Mouse (Mus musculus) erythroid progenitor cell, adult 5-6 weeks (primary cell): ENCODE measurements at regions not wholly inside any gene's neighbourhood (a gene's known extent, or its start where the extent isn't known, plus 50 kb on each side); places are given as distances from the start of the nearest gene placed in this dataset.
"Not testable (repeated sequence)": the region's sequence is repeated elsewhere in the genome, so short reads cannot be mapped to it uniquely, and the experiment has no call there.

ENCODE experiments used
- ATAC-seq: replicated peaks from 2 replicates; pipeline ENCODE4 v1.8.0; 2016; ENCODE audit warnings: moderate number of reproducible peaks, mild to moderate bottlenecking, moderate TSS enrichment, inconsistent platforms; ENCODE audit not compliant: poor library complexity, low FRiP score, severe bottlenecking

- no peak for ATAC-seq
Measured at GRCm38 (mm10) chr7:64035025-64035606, 96.4 kb upstream of the Klf13 start.

GRCm38 (mm10) chr7:64034493-64034892 lies 95.8 kb upstream of the Klf13 start:
- ATAC-seq: no peak

GRCm38 (mm10) chr7:64033388-64033787 lies 94.7 kb upstream of the Klf13 start:
- ATAC-seq: no peak

- ATAC-seq: no peak
Measured at GRCm38 (mm10) chr7:64032921-64033354, 94.2 kb upstream of the Klf13 start.

DNA sequence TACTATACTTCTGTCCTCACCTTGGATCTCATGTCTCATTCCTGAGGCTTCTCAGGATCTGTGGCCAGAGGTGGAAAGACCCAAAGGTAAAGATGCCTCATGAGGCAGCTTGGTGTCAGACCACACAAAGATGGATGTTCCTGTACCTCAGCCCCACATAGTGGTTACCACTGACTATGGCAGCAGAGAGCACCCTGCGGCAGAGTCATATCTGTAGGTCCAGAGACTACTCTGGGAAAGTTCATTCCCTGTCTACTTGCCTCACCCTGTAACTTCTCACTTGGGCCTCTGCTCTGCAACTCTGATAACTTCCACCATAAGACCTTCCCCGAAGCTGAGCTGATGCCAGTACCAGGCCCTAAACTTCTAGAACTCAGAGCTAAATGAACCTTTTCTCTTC lies 91.9 kb upstream of the Klf13 start:
- 0 out of 2 replicates have a peak, but pooled peaks have one; percentile 41 for ATAC-seq

GRCm38 (mm10) chr7:64027100-64027499 lies 88.4 kb upstream of the Klf13 start:
- ATAC-seq: no peak

- no peak for ATAC-seq
Measured at GRCm38 (mm10) chr7:64025155-64025554, 86.4 kb upstream of the Klf13 start.

DNA sequence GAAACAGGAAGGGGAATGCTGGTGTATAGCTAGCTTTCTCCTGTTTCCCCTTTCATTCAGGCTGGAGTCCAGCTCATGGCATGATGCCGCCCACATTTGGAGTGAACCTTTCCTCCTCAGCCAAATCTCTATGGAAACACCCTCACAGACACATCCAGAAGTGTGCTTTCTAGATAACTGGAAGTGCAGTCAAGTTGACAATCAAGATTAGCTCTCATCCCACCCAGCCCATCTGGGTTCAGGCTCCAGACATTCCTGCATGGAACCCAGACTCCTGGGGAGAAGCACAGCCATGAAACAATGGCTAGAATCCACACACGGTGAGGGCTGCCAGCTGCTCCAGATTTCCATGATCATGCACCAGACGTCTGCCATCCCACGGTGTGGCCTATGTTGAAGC lies 85.5 kb upstream of the Klf13 start:
- ATAC-seq: 0 out of 2 replicates have a peak, but pooled peaks have one; percentile 16

DNA sequence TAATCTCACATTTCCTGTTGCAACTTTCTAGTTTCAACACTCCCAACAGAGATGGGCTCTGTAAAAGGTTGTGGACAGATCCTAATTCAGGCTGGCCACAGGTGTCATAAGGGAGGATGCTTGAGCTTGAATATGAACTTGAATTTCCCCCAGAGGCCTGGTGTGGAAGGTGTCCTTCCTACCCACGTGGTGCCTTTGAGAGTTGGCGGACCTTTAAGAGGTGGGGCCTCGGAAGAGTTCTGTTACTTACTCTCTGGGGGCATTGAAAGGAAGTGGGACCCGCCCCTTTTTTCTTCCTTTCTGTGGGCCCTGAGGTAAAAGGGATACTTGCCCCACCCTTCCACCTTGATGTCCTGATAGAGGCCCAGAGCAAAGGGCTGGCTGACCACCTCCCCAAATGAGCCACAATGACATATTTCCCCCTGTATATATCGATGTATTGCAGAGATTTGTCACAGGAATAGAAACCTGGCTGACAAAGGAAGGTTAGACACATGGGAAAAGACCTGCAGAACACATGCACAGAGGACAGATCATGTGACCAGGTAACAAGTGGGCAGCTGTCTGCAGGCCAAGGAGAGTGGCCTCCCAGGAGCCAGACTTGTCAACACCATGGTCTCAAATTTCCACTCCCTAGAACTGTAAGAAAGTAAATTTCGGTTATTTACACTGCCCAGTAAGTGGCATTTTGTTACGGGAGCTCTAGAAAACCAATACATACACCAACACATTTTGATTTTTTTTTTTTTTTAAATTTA lies 84.2 kb upstream of the Klf13 start:
- ATAC-seq: no peak

DNA sequence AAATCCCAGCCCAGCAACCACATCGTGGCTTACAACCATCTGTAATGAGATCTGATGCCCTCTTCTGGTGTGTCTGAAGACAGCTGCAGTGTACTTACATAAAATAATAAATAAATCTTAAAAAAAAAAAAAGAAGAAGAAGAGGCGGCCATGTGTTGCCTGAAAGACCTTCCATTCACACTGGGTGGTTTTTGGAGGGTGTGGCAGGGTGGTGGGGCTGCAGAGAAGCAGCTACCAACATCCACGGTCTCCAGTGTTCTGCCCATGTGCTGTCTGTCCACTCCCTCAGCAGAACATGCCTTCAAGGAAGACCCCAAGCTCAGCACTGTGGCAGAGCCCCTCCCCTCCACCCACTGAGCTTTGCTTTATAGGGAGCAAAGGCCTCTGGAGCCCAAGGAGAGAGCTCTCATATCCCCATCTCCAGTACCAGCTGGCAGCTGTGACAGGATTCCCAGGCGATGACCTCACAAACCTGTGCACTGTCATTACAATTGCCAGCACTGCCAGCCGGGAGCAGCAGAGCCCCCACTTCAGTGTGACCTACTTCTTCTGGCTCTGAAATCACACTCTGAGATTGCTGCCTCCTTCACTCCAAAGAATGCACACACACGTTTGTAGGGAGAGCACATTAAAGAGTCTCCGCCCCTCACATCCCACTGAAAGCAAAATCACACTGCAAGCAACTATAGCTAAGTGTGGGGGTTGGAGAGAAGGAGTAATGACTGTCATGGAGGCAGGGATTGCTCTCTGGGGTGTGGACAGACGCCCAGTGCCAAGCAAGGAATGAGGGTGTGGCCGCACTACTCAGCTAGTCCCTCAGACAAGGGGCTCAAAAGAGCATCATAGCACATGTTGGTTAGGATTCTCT lies 82.8 kb upstream of the Klf13 start:
- ATAC-seq: 0 out of 2 replicates have a peak, but pooled peaks have one; percentile 21

- ATAC-seq: no peak
Measured at GRCm38 (mm10) chr7:64018107-64018506, 79.4 kb upstream of the Klf13 start.

DNA sequence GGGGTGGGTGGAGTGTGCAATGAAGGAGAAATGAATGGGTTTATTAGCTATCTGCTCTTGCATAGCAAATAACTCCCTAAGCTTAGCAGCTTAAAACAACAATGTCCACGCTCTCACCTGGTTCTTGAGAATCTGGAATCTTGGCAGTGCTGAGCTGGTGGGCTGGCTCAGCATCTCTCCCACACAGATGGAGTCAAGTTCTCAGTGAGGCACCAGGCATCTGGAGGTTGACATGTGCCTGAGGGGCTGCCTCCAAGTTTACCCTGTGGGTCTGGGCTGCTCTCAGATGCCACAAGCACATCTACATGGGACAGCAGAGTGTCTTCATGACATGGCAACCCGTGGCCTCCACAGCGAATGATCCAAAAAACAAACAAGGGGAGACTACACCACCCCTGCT lies 78.2 kb upstream of the Klf13 start:
- no peak for ATAC-seq

DNA sequence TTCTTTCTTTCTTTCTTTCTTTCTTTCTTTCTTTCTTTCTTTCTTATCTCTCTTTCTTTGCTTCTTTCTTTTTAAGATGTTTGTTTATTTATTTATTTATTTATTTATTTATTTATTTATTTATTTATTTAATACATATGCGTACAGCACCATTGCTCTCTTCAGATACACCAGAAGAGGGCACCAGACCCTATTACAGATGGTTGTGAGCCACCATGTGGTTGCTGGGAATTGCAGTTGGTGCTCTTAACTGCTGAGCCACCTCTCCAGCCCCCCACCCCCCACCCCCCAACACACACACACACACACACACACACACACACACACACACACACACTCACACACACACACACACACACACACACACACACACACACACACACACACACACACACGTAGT lies 76.4 kb upstream of the Klf13 start:
- not testable (repeated sequence) for ATAC-seq

- peak; percentile 61 for ATAC-seq
Measured at GRCm38 (mm10) chr7:64014227-64014626, 75.5 kb upstream of the Klf13 start.

- ATAC-seq: 0 out of 2 replicates have a peak, but pooled peaks have one; percentile 40
Measured at GRCm38 (mm10) chr7:64013023-64013547, 74.4 kb upstream of the Klf13 start.

- no peak for ATAC-seq
Measured at GRCm38 (mm10) chr7:64012268-64012601, 73.5 kb upstream of the Klf13 start.

DNA sequence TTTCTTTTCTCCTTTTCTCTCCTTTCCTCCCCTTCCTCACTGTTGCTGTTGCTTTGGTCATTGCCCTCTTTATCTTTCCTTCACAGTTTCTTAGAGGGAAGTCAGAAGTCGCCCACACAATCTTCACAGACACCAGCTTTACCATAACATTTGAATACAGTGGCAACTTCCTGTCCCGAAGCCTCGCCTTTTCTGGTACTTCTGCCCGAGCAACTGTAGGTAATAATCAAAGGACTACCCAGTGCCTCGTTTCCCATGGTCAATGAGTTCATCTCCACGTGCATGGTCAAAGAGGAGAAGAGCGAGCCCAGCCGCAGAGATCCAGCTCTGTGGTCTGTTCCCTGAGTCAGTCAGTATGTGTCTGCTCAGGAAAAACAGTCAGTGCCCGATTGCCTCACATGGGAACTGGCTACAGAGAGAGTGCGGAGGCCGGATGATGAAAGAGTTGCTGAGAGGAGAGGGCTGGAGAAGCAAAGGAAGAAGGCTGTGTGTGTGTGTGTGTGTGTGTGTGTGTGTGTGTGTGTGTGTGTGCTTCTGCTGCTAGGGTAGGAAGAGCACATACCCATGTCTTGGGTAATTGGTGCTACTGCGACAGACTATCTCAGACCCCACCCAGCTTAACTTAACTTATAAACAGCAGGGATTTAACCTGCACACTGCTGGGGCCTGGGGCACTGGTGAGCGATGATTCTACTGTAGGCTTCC lies 73.0 kb upstream of the Klf13 start:
- no peak for ATAC-seq

DNA sequence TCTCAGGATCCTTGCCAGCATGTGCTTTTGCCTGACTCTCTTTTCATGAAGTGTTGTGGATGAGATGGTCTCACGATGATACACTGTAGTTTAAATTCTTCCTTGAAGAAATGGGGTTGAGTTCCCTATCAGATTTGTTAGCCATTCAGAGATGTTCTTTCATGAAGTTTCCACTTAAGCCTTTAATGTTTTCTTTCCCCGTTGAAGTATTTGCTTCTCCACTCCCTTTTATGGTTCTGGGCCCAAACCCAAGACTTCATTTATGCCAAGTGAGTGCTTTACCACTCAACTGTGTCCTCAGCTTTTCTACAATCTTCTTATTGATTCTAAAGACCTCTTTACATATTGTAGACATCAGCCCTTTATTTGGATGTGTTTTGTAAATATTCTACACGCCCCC lies 71.9 kb upstream of the Klf13 start:
- ATAC-seq: no peak

DNA sequence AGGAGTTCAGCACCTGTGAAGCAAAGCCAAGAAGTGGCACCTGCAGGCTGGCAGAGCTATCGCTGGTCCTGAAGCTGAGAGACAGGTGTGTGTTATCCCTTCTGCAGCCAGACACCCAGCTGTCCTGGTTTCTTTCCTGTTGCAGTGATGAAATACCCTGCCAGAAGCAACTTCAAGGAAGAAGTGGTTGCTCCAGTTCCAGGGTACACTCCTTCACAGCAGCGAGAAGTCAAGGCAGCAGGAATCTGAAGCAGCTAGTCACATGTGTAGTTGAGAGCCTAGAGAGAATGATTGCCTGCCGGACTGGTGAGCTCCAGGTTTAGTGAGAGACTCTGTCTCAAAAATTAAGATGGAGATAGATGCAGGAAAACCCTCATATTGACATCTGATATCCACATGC lies 69.1 kb upstream of the Klf13 start:
- no peak for ATAC-seq

GRCm38 (mm10) chr7:64006935-64007334 lies 68.2 kb upstream of the Klf13 start:
- ATAC-seq: no peak; the same call in 1 of the 2 replicates
